Mouse (Mus musculus) layer of hippocampus, adult 11-12 months (tissue): ENCODE data around the gene Atad5.
"Not testable (repeated sequence)": the region's sequence is repeated elsewhere in the genome, so short reads cannot be mapped to it uniquely, and the experiment has no call there.

Experiments used
- DNase-seq: peaks from one replicate; pipeline ENCODE4 v3.0.0; 2022; ENCODE audit warnings: low spot score

Gene Atad5

GRCm38 (mm10) chr11:80088917-80089816 is at the start of gene Atad5:
TSS of gene Atad5 (plus strand) at chr11:80089400.
- DNase-seq = peak; percentile 87

GRCm38 (mm10) chr11:80042615-80043418 is 46.4 kb upstream of the Atad5 start:
- peak; percentile 47 for DNase-seq

- DNase-seq = no peak
Measured at GRCm38 (mm10) chr11:80043419-80043817, 45.8 kb upstream of the Atad5 start.

GRCm38 (mm10) chr11:80046856-80047255 is 42.3 kb upstream of the Atad5 start:
- no peak for DNase-seq

DNA sequence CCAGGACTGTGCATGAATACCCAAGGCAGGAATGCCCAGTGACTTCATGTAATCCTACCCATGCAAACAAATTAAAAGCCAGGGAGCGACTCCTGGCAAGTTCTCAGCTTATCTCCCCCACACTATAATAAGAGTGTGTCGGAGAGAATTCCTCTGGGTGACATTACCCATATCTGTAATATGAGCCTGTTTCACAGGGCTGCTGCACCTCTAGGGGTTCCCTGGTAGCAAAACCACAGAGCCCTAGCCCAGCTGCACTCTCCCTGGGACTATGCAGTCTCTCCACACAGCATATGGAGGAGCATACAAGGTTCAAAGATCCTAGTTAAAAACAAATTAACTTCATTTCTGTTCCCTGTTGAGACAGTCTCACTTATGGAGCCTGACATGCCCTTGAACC is 39.1 kb upstream of the Atad5 start:
- no peak for DNase-seq

GRCm38 (mm10) chr11:80052456-80052855 is 36.7 kb upstream of the Atad5 start:
- DNase-seq = no peak

- DNase-seq = no peak
Measured at GRCm38 (mm10) chr11:80053171-80053570, 36.0 kb upstream of the Atad5 start.

DNA sequence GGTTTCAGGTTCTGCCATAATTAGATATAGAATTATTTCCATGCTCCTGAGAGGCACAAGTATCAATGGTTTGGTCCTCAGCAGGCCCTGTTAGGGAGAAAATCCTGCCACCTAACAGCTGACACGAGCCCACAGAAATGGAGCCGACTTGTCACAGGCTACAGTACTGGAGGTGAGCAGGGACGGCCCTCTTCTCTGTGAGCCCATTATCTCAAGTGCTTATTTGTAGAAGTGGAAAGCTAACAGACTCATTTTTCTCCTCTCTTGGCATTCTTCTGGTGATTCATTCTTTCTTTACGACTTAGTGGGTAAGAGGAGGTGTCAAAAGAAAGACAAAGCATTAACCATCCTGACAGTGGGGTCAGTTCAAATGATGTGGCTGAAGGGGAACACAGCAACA is 34.5 kb upstream of the Atad5 start:
- DNase-seq = no peak

- no peak for DNase-seq
Measured at GRCm38 (mm10) chr11:80056141-80056540, 33.1 kb upstream of the Atad5 start.

DNA sequence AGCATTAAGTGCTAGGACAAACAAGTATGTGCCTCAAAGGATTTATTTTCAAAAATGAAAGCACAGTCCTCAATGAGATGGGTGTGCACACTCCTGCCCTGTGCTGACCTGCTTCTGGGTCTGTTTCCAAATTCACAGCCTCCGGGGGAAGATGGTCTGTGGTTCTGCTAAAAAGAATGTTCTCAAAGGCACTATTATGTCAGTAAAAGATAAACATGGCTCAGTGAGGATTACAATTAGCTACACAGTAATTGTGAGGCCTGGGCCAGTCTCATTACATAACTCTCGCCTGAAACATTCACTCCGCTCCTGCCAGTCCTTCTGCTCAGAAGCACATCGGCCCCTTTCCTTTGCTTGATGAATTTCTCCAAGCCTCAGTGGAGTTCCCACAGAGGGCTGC is 27.0 kb upstream of the Atad5 start:
- DNase-seq = peak; percentile 46

DNA sequence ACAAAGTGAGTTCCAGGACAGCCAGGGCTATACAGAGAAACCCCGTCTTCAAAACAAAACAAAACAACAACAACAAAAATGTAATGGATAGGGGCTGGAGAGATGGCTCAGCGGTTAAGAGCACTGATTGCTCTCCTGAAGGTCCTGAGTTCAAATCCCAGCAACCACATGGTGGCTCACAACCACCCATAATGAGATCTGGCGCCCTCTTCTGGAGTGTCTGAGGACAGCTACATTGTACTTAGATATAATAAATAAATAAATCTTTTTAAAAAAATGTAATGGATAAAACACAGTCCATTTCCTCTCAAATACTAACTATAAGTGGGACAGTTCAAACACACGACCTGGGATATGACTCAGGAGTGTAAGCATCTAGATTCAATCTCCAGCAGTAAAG is 22.8 kb upstream of the Atad5 start:
- DNase-seq = not testable (repeated sequence)

- DNase-seq = no peak
Measured at GRCm38 (mm10) chr11:80067558-80067957, 21.6 kb upstream of the Atad5 start.

- DNase-seq = no peak
Measured at GRCm38 (mm10) chr11:80069815-80070214, 19.4 kb upstream of the Atad5 start.

DNA sequence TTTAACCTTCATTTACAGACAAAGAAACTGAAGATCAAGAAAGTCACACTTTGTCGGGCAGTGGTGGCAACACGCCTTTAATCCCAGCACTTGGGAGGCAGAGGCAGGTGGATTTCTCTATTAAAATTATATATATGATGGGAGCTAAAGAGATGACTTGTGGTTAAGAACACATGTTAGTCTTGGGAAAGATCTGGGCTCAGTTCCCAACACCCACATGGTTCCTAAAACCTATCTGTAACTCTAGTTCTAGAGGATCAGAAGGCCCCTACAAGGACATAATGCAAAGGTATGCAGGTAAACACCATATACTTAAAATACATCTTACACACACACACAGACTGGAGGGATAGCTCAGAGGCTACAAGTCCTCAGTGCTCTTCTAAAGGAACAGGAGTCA is 18.2 kb upstream of the Atad5 start:
- DNase-seq = no peak

GRCm38 (mm10) chr11:80072365-80072764 is 16.8 kb upstream of the Atad5 start:
- DNase-seq = no peak

- no peak for DNase-seq
Measured at GRCm38 (mm10) chr11:80075608-80076277, 13.5 kb upstream of the Atad5 start.

DNA sequence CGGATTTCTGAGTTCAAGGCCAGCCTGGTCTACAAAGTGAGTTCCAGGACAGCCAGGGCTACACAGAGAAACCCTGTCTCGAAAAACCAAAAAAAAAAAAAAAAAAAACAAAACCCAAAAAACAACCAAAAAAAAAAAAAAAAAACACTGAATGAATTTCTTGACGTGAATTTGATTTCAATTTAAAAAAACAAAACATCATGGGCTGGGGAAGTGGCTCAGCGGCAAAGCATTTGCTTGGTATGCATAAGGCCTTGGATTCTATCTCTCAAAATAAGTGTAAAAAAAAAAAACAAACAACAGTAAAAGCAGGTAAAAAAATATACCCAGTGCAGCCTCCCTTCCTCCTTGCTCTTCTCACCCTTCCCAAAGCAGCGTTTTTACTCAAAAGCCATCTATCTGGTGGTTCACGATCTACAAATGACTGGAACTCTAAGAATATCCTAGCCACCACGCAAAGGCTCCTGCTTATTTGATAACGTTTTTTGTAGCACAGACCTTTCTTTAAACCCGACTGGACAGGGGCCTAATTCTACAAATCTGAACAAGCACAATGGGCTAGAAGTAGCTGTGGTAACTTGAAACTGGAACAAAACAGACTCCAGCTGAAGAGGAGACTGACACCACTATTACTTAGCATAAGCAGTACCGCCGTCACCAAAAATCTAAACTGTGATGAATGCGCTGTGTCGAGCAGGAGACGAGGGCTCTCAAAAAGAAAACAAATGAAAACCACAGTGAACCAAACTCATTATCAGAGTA is 11.2 kb upstream of the Atad5 start:
- no peak for DNase-seq

DNA sequence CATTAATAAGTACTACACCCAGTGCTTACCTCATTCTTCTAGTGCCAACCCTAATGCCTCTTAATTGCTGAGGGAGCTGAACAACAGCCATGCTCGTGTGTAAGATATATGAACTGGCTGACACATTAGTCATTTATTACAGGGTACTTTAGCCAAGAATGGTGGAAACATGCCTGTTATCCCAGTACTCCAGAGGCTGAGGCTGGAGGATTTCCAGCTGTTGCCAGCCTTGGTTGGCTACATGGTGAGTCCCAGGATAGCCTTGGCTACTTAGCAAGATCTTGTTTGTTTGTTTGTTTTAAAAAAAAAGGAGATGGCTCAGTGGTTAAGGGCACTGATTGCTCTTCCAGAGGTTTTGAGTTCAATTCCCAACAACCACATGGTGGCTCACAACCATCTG is 10.4 kb upstream of the Atad5 start:
- DNase-seq = no peak

GRCm38 (mm10) chr11:80079751-80080150 is 9.4 kb upstream of the Atad5 start:
- DNase-seq = no peak

GRCm38 (mm10) chr11:80080381-80080825 is 8.8 kb upstream of the Atad5 start:
- peak; percentile 24 for DNase-seq

GRCm38 (mm10) chr11:80080826-80081728 is 8.1 kb upstream of the Atad5 start, which contains the start of gene Crlf3:
TSS of gene Crlf3 (minus strand) at chr11:80080991.
- DNase-seq = peak; percentile 93
